ENCODE assay signal across 15 mouse cellular contexts in the genomic region with DNA sequence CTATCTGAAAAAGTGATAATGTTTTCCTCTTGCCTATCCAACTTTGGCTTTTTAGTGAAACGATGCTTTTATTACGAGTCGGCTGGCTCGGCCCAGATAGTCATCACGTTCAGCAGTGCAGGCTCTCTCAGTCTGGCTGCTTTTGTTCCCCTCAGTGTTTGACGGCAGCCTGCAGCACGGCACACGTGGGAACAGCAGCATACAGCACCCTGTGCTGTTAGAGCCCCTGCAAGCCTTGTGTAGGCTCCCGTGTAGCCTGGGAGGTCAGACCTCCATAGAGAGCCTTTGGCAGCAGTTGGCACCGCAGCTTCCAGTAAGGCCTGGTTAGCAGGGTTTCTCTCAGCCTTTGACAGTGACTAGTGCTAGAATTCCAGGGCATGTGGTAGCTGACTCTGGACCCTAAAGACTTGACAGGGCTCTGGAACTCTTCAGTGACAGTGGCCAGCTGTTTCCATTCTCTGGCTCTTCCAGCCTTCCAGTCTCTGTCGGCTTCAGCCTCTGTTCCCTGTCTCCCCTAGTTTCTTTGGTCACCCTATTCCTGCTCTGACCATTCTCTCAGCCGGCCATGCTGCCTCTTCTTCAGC. TPM values are rescaled to one million over a fixed set of nuclear protein-coding genes. Genes with fewer than 3 reads are reported as not detected.
DNase-seq lines count a peak whose midpoint lies in the region; ATAC-seq and TF ChIP-seq lines count a peak whose summit lies in the region.
"Had no signal": no experiment of that assay in that cellular context is flagged by ENCODE, and none has a peak within 500 bp of the region (broad histone marks: within the 10 kb centered on the region; RNA-seq: fewer than 3 reads in every experiment).

No protein-coding gene starts in this region.

- no peak overlapping the region for H3K9ac ChIP-seq in forebrain, postnatal 0 days
- H3K9ac ChIP-seq in heart, embryonic 15.5 days, result no peak overlapping the region
- H3K9ac ChIP-seq in kidney, embryonic 16.5 days (replicated peaks; ENCODE audit: low read length), result no peak overlapping the region
- H3K9ac ChIP-seq: hindbrain, embryonic 15.5 days; midbrain, embryonic 13.5 days had no signal

- ATAC-seq in forebrain, postnatal 0 days, result peak; percentile 23; the same call in 1 of the 2 replicates
- 0 out of 2 replicates have a peak, but pooled peaks have one; percentile 38 for ATAC-seq in heart, embryonic 15.5 days (replicated peaks; ENCODE audit: insufficient number of reproducible peaks, insufficient read depth, low FRiP score, low read depth)
- peak; percentile 73 for ATAC-seq in kidney, embryonic 16.5 days (ENCODE audit: low FRiP score, low TSS enrichment)
- ATAC-seq: midbrain, embryonic 13.5 days had no signal

- H3K4me1 ChIP-seq in forebrain, postnatal 0 days (ENCODE audit: insufficient read depth), result peaks cover 13% of the 10 kb centered on the region; the same call in 1 of the 2 replicates
- H3K4me1 ChIP-seq in forebrain, embryonic 10.5 days, result peaks cover 21% of the 10 kb centered on the region
- H3K4me1 ChIP-seq in heart, embryonic 15.5 days (replicated peaks), result peaks cover 13% of the 10 kb centered on the region
- H3K4me1 ChIP-seq in kidney, embryonic 16.5 days (ENCODE audit: insufficient read depth, low read length), result peaks cover 11% of the 10 kb centered on the region; the same call in 1 of the 2 replicates

- H3K27me3 ChIP-seq in forebrain, postnatal 0 days (ENCODE audit: insufficient read depth, low read length), result no peaks in the 10 kb centered on the region
- no peaks in the 10 kb centered on the region for H3K27me3 ChIP-seq in forebrain, embryonic 10.5 days (ENCODE audit: poor library complexity, severe bottlenecking)
- no peaks in the 10 kb centered on the region for H3K27me3 ChIP-seq in heart, embryonic 15.5 days
- no peaks in the 10 kb centered on the region for H3K27me3 ChIP-seq in kidney, embryonic 16.5 days (ENCODE audit: insufficient read depth, low read length)
- H3K27me3 ChIP-seq: hindbrain, embryonic 15.5 days; midbrain, embryonic 13.5 days had no signal

- H3K9me3 ChIP-seq in forebrain, postnatal 0 days (ENCODE audit: low read length), result no peaks in the 10 kb centered on the region
- H3K9me3 ChIP-seq in forebrain, embryonic 10.5 days, result no peaks in the 10 kb centered on the region; the same call in 1 of the 2 replicates
- no peaks in the 10 kb centered on the region for H3K9me3 ChIP-seq in heart, embryonic 15.5 days (replicated peaks)
- H3K9me3 ChIP-seq in kidney, embryonic 16.5 days (ENCODE audit: low read length), result no peaks in the 10 kb centered on the region
- H3K9me3 ChIP-seq: embryonic facial prominence, embryonic 10.5 days; hindbrain, embryonic 15.5 days; midbrain, embryonic 13.5 days had no signal

- H3K4me2 ChIP-seq in forebrain, postnatal 0 days (ENCODE audit: low read depth), result no peak overlapping the region
- H3K4me2 ChIP-seq in heart, embryonic 15.5 days, result no peak overlapping the region
- no peak overlapping the region for H3K4me2 ChIP-seq in kidney, embryonic 16.5 days (replicated peaks; ENCODE audit: low read depth, low read length)
- H3K4me2 ChIP-seq: hindbrain, embryonic 15.5 days; midbrain, embryonic 13.5 days had no signal

- no peak for TF ChIP-seq CTCF in forebrain, postnatal 0 days (IDR thresholded peaks at IDR 0.05; ENCODE audit: low read depth)

- H3K4me3 ChIP-seq in forebrain, postnatal 0 days (ENCODE audit: low read depth, low read length), result no peak overlapping the region
- no peak overlapping the region for H3K4me3 ChIP-seq in forebrain, embryonic 10.5 days
- H3K4me3 ChIP-seq in heart, embryonic 15.5 days, result no peak overlapping the region
- H3K4me3 ChIP-seq in kidney, embryonic 16.5 days (ENCODE audit: low read length), result no peak overlapping the region
- H3K4me3 ChIP-seq: embryonic facial prominence, embryonic 10.5 days; hindbrain, embryonic 15.5 days; midbrain, embryonic 13.5 days had no signal

- no peak overlapping the region for H3K27ac ChIP-seq in forebrain, postnatal 0 days (ENCODE audit: low read depth, low read length)
- no peak overlapping the region for H3K27ac ChIP-seq in forebrain, embryonic 10.5 days
- peak overlapping the region; percentile 55 for H3K27ac ChIP-seq in heart, embryonic 15.5 days
- H3K27ac ChIP-seq in kidney, embryonic 16.5 days (ENCODE audit: low read length), result peak overlapping the region; percentile 26; the same call in 1 of the 2 replicates
- H3K27ac ChIP-seq: embryonic facial prominence, embryonic 10.5 days; hindbrain, embryonic 15.5 days; midbrain, embryonic 13.5 days had no signal

- DNase-seq in forebrain, postnatal 0 days, result no peak
- DNase-seq in forebrain, embryonic 10.5 days (ENCODE audit: extremely low spot score, low spot score), result no peak
- DNase-seq in lung, postnatal 4 days, result peak; percentile 25 to 72
- DNase-seq in layer of hippocampus, postnatal 14 days (ENCODE audit: low spot score in 2 of 2), result no peak
- no peak for DNase-seq in thymus, postnatal 36 days
- DNase-seq in thymus, postnatal 4 days, result no peak
- DNase-seq: adrenal gland, adult 8-10 months; right cerebral cortex, postnatal 25 days; thymus, adult 18-20 months had no signal

- WGBS in forebrain, postnatal 0 days, result 40% methylated on average over 12 of the region's 12 CpGs
- WGBS in forebrain, embryonic 10.5 days, result 87% methylated on average over 12 of the region's 12 CpGs
- 39% methylated on average over 12 of the region's 12 CpGs for WGBS in heart, embryonic 15.5 days
- WGBS in kidney, embryonic 16.5 days, result 62% methylated on average over 12 of the region's 12 CpGs

- no peaks in the 10 kb centered on the region for H3K36me3 ChIP-seq in forebrain, postnatal 0 days (ENCODE audit: insufficient read depth)
- no peaks in the 10 kb centered on the region for H3K36me3 ChIP-seq in forebrain, embryonic 10.5 days (replicated peaks)
- no peaks in the 10 kb centered on the region for H3K36me3 ChIP-seq in heart, embryonic 15.5 days
- no peaks in the 10 kb centered on the region for H3K36me3 ChIP-seq in kidney, embryonic 16.5 days (ENCODE audit: insufficient read depth, low read length)
- H3K36me3 ChIP-seq: embryonic facial prominence, embryonic 10.5 days; hindbrain, embryonic 15.5 days; midbrain, embryonic 13.5 days had no signal

RNA-seq across cellular contexts. Expression of a gene that starts 15.1 kb away (rescaled TPM):
- total RNA-seq in forebrain, postnatal 0 days (2014; rRNA removed), result 1.8 and 2.8 TPM in 2 replicates
- 0.86 and 1.7 TPM in 2 replicates for polyA plus RNA-seq in forebrain, postnatal 0 days (2015; fragmentation: Nextera tagmentation; extraction: Ambion mirVana)
- polyA plus RNA-seq in forebrain, embryonic 10.5 days (2016; fragmentation: Nextera tagmentation; extraction: Ambion mirVana), result 1.2 TPM in 2 replicates
- polyA plus RNA-seq in heart, embryonic 15.5 days (2015; fragmentation: Nextera tagmentation; extraction: Ambion mirVana), result 0.28 and 0.49 TPM in 2 replicates
- 0.91 and 1.3 TPM in 2 replicates for polyA plus RNA-seq in kidney, embryonic 16.5 days (2015; fragmentation: Nextera tagmentation; extraction: Ambion mirVana)
- total RNA-seq in layer of hippocampus, postnatal 14 days (2021), result 1 to 10 TPM; 2.6 to 4.4 TPM
- polyA plus RNA-seq: liver, adult 2 months had no signal

Comparison
In these comparisons a context has a peak if more than half of its experiments do, and no peak if none do; other contexts are left out.
1. ATAC-seq: peak in every context shown above with its lines; median percentile 73 in kidney, embryonic 16.5 days; 38 in heart, embryonic 15.5 days; 23 in forebrain, postnatal 0 days.
2. DNase-seq: peak in lung, postnatal 4 days (2 of 2); none in forebrain, postnatal 0 days (single experiment), forebrain, embryonic 10.5 days (single experiment), layer of hippocampus, postnatal 14 days (0 of 2), thymus, postnatal 36 days (0 of 2) and thymus, postnatal 4 days (single experiment).
3. H3K27ac ChIP-seq: peak in heart, embryonic 15.5 days (single experiment) and kidney, embryonic 16.5 days (single experiment); none in forebrain, postnatal 0 days (single experiment) and forebrain, embryonic 10.5 days (single experiment).